Mouse (Mus musculus) gastrocnemius, postnatal 4 days (tissue): Measurements from ENCODE around the gene Srsf4. TPM values are rescaled to one million over a fixed set of nuclear protein-coding genes. Genes with fewer than 3 reads are reported as not detected.

Experiments used
- total RNA-seq, 2 experiments: library from RNA; stranded (reverse); gene quantifications; 2 replicates each; pipeline ENCODE4 v1.2.3; 2021

The Srsf4 gene
- total RNA-seq, 2 experiments from 2014 or later, result 64.3 to 69.4 TPM

Other genes starting within 250 kb of the Srsf4 start
- 1 to 10 TPM; 1.3 to 1.4 TPM for gene Ptpru, start 35.3 kb upstream of the Srsf4 start, total RNA-seq
- 10 to 100 TPM; 21.0 to 21.1 TPM for gene Mecr, start 30.1 kb upstream of the Srsf4 start, total RNA-seq
- gene Tmem200b, start 48.2 kb downstream of the Srsf4 start, total RNA-seq, result 10 to 100 TPM in 1 of 2 experiments, 1 to 10 TPM in 1; 9.9 to 10.4 TPM
- gene Gm10300, start 201.1 kb downstream of the Srsf4 start, total RNA-seq, result under 1 TPM in 1 of 2 experiments, not detected in 1; 0.10 TPM
- 10 to 100 TPM; 35.5 to 43.1 TPM for gene Epb41, start 201.7 kb downstream of the Srsf4 start, total RNA-seq